Mouse (Mus musculus): ENCODE data around the gene Cdh1.

Cdh1 gene

GRCm38 (mm10) chr8:106623016-106623415, 19.9 kb downstream of the Cdh1 start:
- no peak for DNase-seq (ENCODE audit: low read depth, low spot score)

DNA sequence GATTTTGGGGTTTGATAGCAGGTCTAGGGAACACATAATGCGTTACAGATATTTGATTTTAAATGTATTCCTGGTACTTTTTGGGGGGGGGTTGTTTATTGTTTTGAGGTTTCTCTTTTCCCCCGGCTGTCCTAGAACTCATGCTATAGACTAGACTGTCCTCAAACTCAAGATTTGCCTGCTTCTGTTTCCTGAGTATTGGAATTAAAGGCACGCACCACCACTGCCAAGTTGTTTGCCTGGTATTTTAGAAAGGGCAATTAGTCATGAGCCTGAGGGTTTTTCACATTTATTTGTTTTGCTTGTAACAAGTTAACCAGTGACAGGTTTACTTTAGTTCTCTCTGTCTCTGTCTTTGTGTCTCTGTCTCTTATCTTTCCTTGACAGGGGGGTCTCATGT, 20.3 kb downstream of the Cdh1 start:
- DNase-seq (ENCODE audit: low read depth, low spot score): no peak

- no peak for DNase-seq (ENCODE audit: low read depth, low spot score)
These were observed 20.8 kb downstream of the Cdh1 start for GRCm38 (mm10) chr8:106623954-106624353.

DNA sequence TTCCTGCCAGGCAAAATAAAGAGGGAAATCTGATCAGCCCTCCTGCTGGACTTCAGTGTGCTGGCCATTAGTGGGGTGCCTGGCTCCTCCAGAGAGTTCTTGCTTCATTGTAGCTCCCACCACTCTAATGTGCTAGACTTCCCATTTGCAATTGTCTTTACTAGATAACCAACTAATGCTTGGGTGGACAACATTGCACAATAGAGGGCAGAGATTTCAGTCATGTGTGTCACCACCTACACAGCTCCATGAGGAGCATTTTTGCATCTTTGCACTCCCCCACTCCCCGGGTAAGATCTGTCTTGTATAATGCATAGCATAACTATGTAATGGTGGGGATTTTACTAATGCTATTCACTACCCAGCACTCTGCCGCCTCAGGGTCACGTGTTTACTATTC, 21.6 kb downstream of the Cdh1 start:
- no peak for DNase-seq (ENCODE audit: low read depth, low spot score)

GRCm38 (mm10) chr8:106626096-106626865, 23.1 kb downstream of the Cdh1 start:
- DNase-seq (ENCODE audit: low read depth, low spot score): no peak

DNA sequence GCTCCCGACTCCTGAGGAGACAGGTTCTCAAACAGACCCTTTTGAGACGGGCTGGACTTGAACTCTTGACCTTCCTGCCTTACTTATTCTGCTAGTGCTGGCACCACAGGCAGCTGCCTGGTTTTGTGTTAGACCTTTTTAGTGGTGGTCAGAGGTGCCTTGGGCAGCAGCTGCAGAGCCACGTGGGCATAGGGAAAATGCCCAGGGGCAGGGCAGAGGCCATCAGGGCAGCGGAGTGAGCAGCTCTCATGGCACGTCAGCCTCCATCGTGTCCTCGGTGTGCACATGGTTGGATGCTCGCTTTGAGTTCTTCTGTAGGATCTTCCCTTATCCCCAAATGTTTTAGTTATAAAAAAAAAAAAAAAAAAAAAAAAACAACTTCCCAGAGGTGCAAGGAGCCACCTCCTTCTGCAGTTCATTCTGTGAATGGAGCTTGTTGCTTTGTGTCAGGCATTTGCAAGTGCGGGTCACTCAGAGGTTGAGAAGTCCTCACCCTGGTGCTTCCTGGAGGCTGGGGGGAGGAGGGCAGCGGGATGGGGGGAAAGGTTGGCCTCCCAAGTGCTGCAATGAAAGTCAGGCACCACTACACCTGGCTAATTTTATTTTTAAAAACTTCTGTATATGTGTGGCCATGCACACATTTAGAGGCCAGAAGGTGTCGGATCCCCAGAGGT, 25.3 kb downstream of the Cdh1 start:
- DNase-seq (ENCODE audit: low read depth, low spot score): no peak

- DNase-seq (ENCODE audit: low read depth, low spot score): no peak
These were observed 26.3 kb downstream of the Cdh1 start for GRCm38 (mm10) chr8:106629456-106629855.

GRCm38 (mm10) chr8:106631904-106632303, 28.8 kb downstream of the Cdh1 start:
- no peak for DNase-seq (ENCODE audit: low read depth, low spot score)

DNA sequence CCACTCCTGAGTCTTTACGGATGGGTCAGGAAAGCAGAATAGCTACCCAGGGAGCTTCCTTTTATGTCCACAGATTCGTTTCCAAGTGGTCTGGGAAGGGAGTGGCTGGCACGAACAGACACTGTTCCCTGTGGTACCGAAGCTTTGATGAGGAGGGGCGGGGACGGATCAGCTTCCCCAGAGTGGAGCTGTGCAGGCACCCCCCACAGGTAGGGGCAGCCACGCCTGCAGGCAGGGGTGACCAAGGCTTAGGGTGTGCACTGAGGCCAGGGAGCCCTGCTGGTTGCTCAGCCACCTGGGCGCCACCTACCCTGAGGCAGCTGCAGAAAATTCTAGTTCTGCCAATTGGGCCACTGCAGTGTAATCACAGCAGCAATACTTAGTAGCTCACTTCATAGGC, 29.5 kb downstream of the Cdh1 start:
- DNase-seq (ENCODE audit: low read depth, low spot score): no peak

DNA sequence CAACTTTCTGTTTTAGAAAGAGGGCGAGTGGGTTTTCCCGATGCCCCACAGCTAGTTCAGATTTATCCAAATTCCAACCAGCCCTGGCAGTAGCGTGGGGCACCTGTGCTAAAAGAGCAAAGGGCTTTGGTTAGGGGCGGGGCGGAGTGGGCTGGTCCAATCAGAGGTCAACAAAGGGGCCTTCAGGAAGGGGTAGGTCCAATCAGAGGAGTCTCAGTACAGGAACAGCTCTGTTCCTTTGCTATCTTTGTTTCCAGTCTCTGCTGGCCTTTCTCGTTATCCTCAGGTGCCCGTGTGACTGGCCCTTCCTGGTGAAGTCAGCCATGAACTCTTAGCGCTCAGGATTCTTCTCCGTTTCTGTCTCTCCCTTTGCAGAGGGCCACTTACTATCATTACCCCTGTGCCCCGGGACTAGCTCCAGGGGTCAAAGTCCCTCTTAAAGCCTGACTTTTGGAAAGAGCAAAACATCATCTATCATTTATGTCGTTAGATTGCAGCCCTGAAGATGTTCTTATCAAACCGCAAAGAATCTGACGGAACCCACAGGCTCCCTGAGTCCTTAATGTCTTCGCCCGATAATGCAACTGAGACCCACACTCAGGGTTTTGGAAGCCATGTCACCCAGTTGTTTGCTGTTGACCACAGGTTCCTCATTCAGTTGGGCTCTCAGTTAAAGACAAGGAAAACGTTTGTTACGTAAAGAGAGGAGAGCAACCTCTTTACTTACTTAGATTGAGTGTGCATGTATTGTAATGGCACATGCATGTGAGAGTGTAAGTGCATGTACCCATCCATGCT, 30.4 kb downstream of the Cdh1 start:
- DNase-seq (ENCODE audit: low read depth, low spot score): no peak

- DNase-seq (ENCODE audit: low read depth, low spot score): no peak
These were observed 32.1 kb downstream of the Cdh1 start for GRCm38 (mm10) chr8:106635284-106635683.

GRCm38 (mm10) chr8:106637446-106637845, 34.3 kb downstream of the Cdh1 start:
- no peak for DNase-seq (ENCODE audit: low read depth, low spot score)

GRCm38 (mm10) chr8:106638768-106639295, 35.7 kb downstream of the Cdh1 start:
- DNase-seq (ENCODE audit: low read depth, low spot score): no peak

DNA sequence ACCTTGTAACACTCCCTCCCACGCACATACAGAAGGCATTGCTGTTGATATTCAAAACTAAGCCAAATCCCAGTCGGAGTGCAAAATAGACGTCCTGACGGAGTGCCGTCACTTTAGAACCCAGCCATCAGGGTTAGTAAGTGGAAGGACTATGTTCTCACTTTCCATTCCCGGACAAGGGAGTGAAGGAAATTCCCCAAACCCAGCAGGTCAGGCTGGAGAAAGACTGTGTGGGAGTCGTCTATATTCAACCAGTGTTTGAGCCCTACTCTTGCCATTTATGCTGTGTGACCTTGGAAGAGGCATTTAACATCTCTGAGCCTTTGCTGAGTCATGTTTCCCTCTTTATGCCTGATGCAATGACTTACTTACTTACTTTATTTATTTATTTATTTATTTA, 37.1 kb downstream of the Cdh1 start:
- no peak for DNase-seq (ENCODE audit: low read depth, low spot score)

GRCm38 (mm10) chr8:106640921-106641320, 37.8 kb downstream of the Cdh1 start:
- DNase-seq (ENCODE audit: low read depth, low spot score): no peak

DNA sequence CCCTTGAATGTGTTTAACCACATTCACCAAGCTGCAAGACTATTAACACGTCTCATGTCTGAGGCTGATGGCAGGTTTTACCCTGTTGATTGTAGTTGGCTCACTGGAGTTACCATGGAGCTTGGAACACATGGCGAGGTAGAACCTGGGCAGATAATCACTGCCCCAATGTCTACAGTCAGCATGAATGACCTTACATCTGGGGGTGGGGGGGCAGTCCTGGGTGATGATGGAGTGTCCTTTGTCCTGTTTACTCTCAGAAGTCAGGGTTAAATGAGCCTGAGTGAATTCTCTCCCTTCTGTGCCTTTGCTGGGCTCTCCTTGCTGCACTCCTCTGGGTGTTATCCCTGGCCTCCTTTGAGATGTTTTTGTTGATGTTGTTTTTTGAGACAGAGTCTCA, 39.0 kb downstream of the Cdh1 start:
- DNase-seq (ENCODE audit: low read depth, low spot score): no peak

GRCm38 (mm10) chr8:106643100-106643499, 39.9 kb downstream of the Cdh1 start:
- no peak for DNase-seq (ENCODE audit: low read depth, low spot score)

GRCm38 (mm10) chr8:106644957-106645356, 41.8 kb downstream of the Cdh1 start:
- DNase-seq (ENCODE audit: low read depth, low spot score): no peak

GRCm38 (mm10) chr8:106646153-106646552, 43.0 kb downstream of the Cdh1 start:
- DNase-seq (ENCODE audit: low read depth, low spot score): no peak

DNA sequence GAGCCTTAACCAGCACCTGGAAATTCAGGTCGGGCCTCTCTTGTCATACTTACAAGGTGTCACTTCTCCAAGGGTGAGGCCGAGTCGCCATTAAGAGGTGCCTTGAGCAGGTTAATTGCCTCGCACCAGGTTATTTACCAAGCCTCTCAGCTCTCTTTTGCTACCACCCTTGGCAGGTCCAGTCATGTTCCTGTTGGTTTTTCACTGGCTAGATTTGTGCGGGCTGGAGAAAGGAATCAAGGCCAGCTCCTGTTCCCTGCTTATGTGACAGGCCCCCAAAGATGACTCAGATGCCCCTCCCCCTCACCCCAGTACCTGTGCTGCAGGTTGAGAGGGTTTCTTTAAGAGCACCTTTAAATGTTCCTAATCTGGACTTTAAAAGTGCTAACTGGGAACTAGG, 43.6 kb downstream of the Cdh1 start:
- no peak for DNase-seq (ENCODE audit: low read depth, low spot score)

DNA sequence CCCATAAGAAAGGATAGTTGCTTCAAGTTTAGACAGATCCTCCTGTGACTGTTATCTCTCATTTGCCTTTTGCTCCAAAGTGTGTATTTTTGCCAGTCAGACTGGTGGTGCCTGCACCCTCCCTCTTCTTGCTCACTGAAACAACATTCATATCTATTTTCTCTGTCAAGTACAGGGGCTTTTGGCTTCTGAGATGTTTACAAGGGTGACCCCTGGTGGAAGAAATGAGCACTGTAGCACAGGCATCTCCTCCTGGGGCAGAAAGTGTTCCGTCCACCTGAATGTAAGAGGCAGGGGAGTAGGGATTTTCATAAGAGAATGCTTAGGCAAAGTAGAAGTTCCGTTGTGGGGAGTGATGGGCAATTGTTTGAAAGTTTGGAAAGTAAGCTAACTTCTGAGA, 44.2 kb downstream of the Cdh1 start:
- DNase-seq (ENCODE audit: low read depth, low spot score): peak; percentile 65

DNA sequence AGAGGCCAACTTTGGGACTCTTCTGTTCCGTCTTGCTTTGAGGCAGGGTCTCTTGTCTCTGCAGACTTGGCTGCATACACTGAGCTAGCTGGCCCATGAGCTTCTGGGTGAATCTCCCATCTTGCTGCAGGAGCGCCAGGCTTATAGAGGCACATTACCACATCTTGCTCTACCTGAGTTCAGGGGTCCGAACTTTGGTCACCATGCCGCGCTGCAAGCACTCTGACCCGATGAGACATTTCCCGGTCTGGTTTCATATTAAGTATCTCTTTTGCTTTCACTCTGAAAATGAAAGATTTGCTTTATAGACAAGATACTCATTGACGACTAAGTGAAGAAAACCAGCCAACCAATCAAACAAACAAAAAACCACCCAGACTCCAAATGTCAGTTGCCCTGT, 45.3 kb downstream of the Cdh1 start:
- DNase-seq (ENCODE audit: low read depth, low spot score): no peak

Data from retina, postnatal 7 days (tissue).